Mouse (Mus musculus) C2C12 (cell line): ENCODE data around the gene Capn2.
A peak's percentile ranks its signal among the peaks of the same experiment; 100 is the strongest.

ENCODE experiments used
- CTCF ChIP-seq: IDR thresholded peaks from one replicate; pipeline ENCODE4 v1.5.1; 2011; ENCODE audit not compliant: control insufficient read depth, insufficient read depth, insufficient read length
- MAX ChIP-seq: IDR thresholded peaks from one replicate; pipeline ENCODE4 v1.6.1; 2011; ENCODE audit warnings: mild to moderate bottlenecking, control low read depth
- MYOG ChIP-seq: IDR thresholded peaks from one replicate; pipeline ENCODE4 v1.6.1; 2011; ENCODE audit not compliant: control insufficient read depth, insufficient read length; ENCODE audit errors: extremely low read depth
- USF1 ChIP-seq: IDR thresholded peaks from one replicate; pipeline ENCODE4 v1.6.1; 2011; ENCODE audit warnings: low read depth, mild to moderate bottlenecking, control low read depth, moderate library complexity

DNA sequence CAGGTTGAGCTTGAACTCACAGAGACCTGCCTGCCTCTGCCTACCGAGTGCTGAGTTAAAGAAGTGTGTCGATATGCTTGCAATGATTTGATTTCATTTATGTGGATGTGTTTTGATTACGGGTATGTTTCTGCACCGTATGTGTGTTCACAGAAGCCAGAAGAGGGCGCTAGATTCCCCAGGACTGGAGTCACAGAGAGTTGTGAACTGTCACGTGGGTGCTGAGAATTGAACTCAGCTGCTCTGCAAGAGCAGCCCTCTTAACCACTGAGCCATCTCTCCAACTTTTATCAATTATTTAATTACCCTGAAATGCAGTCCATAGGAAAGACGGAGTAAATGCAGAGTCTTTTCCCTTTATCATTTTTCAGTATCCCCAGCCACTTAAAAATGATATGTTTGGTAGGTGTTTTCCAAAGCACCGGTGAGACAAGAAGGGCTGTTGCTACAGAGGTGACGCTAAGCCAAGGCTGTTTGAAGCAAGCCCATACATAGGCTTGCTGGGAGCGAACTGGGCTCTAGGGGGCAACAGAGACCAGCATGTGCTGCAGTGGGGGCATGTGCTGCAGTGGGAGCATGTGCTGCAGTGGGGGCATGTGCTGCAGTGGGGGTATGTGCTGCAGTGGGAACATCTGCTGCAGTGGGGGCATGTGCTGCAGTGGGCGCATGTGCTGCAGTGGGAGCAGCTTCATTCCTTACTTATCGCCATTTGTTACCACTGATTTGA is 36.4 kb upstream of the Capn2 start:
- TF ChIP-seq CTCF: peak; percentile 85
- TF ChIP-seq MYOG: no peak
- no peak for TF ChIP-seq USF1
- TF ChIP-seq MAX: peak; percentile 68
